Mouse (Mus musculus) forebrain, embryonic 12.5 days (tissue): ENCODE data around the gene Gm2174. TPM values are rescaled to one million over a fixed set of nuclear protein-coding genes. Genes with fewer than 3 reads are reported as not detected.

ENCODE experiments used
- polyA plus RNA-seq: library from polyadenylated mRNA; unstranded; fragments of >200 nt; fragmentation: Nextera tagmentation; extraction: Ambion mirVana; gene quantifications from 2 replicates; pipeline ENCODE4 v1.2.1, GENCODE M21; 2016

Gm2174 gene
- polyA plus RNA-seq, 1 experiment from 2014 or later = 0.77 TPM

Other genes with a start within 250 kb of the Gm2174 start
- not detected in 2 replicates for gene Gm773, start 235.1 kb upstream of the Gm2174 start, polyA plus RNA-seq
- 5.8 TPM in 2 replicates for gene Zfp449, start 101.6 kb upstream of the Gm2174 start, polyA plus RNA-seq
- 6.4 and 6.9 TPM in 2 replicates for gene Smim10l2a, start 73.4 kb upstream of the Gm2174 start, polyA plus RNA-seq
- 22.9 and 25.5 TPM in 2 replicates for gene Ints6l, start 6.9 kb downstream of the Gm2174 start, polyA plus RNA-seq
- gene Gm10477, start 76.8 kb downstream of the Gm2174 start, polyA plus RNA-seq = not detected in 2 replicates
- gene Gm648, start 101.6 kb downstream of the Gm2174 start, polyA plus RNA-seq = 0.18 and 0.19 TPM in 2 replicates
- 53.2 and 56.7 TPM in 2 replicates for gene Mmgt1, start 150.1 kb downstream of the Gm2174 start, polyA plus RNA-seq
- gene Slc9a6, start 161.8 kb downstream of the Gm2174 start, polyA plus RNA-seq = 26.7 and 28.4 TPM in 2 replicates